Mouse (Mus musculus) embryonic fibroblast, embryonic 13.5 days (primary cell): ENCODE measurements around the gene Nectin2.

ENCODE experiments used
- CTCF ChIP-seq: IDR thresholded peaks from 2 replicates; pipeline ENCODE4 v1.5.1; 2011; ENCODE audit warnings: mild to moderate bottlenecking, control low read depth, low read length, moderate library complexity, borderline replicate concordance; ENCODE audit not compliant: insufficient read depth
- POLR2A ChIP-seq: IDR thresholded peaks from 2 replicates; pipeline ENCODE4 v1.6.1; 2011; ENCODE audit warnings: low read depth, mild to moderate bottlenecking, control low read depth, low read length, moderate library complexity

GRCm38 (mm10) chr7:19777049-19777723 is 26.9 kb upstream of the Nectin2 start:
- TF ChIP-seq CTCF (no peak), POLR2A (no peak)
